Mouse (Mus musculus): ENCODE data around the gene Mterf1a. TPM values are rescaled to one million over a fixed set of nuclear protein-coding genes. Genes with fewer than 3 reads are reported as not detected.

Gene Mterf1a
- total RNA-seq, 4 experiments from 2014 or later, result 1.2 to 2.5 (median 1.5) TPM

Other genes starting within 250 kb of the Mterf1a start
- gene Tmbim7, start 242.8 kb downstream of the Mterf1a start, total RNA-seq (2022), result not detected
- gene Gatad1, start 236.7 kb downstream of the Mterf1a start, total RNA-seq (2022), result 10 to 100 TPM; 76.7 to 91.0 (median 88.0) TPM
- 10 to 100 TPM; 17.7 to 21.2 (median 18.3) TPM for gene Ankib1, start 91.0 kb downstream of the Mterf1a start, total RNA-seq (2022)
- gene Krit1, start 90.7 kb downstream of the Mterf1a start, total RNA-seq (2022), result 10 to 100 TPM; 11.4 to 16.0 (median 12.7) TPM
- gene Lrrd1, start 48.8 kb downstream of the Mterf1a start, total RNA-seq (2022), result not detected
- gene Akap9, start 34.1 kb upstream of the Mterf1a start, total RNA-seq (2022), result 10 to 100 TPM; 47.7 to 55.0 (median 49.3) TPM
- gene Cyp51, start 210.8 kb upstream of the Mterf1a start, total RNA-seq (2022), result 1 to 10 TPM; 2.4 to 3.9 (median 2.8) TPM